Mouse (Mus musculus) kidney, adult 2 months (tissue): Measurements from ENCODE around the gene Slc11a1. TPM values are rescaled to one million over a fixed set of nuclear protein-coding genes. Genes with fewer than 3 reads are reported as not detected.
A peak's percentile ranks its signal among the peaks of the same experiment; 100 is the strongest.

Experiments
- DNase-seq: peaks from one replicate; pipeline ENCODE4 v3.0.0; 2021
- H3K27ac ChIP-seq: fragments of 200-500 bp; 2 replicates; pipeline ENCODE4 v1.5.1; 2012; ENCODE audit warnings: low read depth, low read length, control low read depth, inconsistent platforms; ENCODE audit not compliant: insufficient read depth
- H3K27me3 ChIP-seq: fragments of 200-500 bp; replicated peaks from 2 replicates; pipeline ENCODE4 v1.6.1; 2012; ENCODE audit warnings: mild to moderate bottlenecking, moderate library complexity, low read length, inconsistent platforms; ENCODE audit not compliant: control insufficient read depth, insufficient read depth
- H3K36me3 ChIP-seq: fragments of 200-500 bp; 2 replicates; pipeline ENCODE4 v1.6.1; 2012; ENCODE audit warnings: mild to moderate bottlenecking, moderate library complexity, low read length, inconsistent platforms; ENCODE audit not compliant: control insufficient read depth, insufficient read depth
- H3K4me1 ChIP-seq: fragments of 200-500 bp; 2 replicates; pipeline ENCODE4 v1.6.1; 2011; ENCODE audit warnings: low read length; ENCODE audit not compliant: control insufficient read depth, insufficient read depth
- H3K4me3 ChIP-seq: fragments of 200-500 bp; 2 replicates; pipeline ENCODE4 v1.5.1; 2011; ENCODE audit warnings: mild to moderate bottlenecking, low read depth, low read length, control low read depth; ENCODE audit not compliant: insufficient read depth
- CTCF ChIP-seq: fragments of 200-500 bp; conservative IDR thresholded peaks from 2 replicates; pipeline ENCODE4 v1.5.1; 2011; ENCODE audit warnings: low read depth, mild to moderate bottlenecking, control low read depth, low read length, moderate library complexity, mixed read lengths; ENCODE audit not compliant: insufficient read depth, insufficient read length
- POLR2A ChIP-seq: fragments of 200-500 bp; IDR thresholded peaks from one replicate; pipeline ENCODE4 v1.6.1; 2011; ENCODE audit warnings: low read depth, low read length, control low read depth
- WGBS: fragments of 180-500 bp; shearing (Covaris S2); methylation state at CpG from one replicate; pipeline ENCODE4 v1.1.7; 2018; 5-methylcytosine and 5-hydroxymethylcytosine counted together
- polyA plus RNA-seq: library from polyadenylated mRNA; depleted of rRNA; stranded (reverse); fragments of >200 nt; gene quantifications from 2 replicates; pipeline ENCODE4 v1.2.3, GENCODE M21; 2012

The Slc11a1 gene
- polyA plus RNA-seq, 1 experiment: 13.4 TPM

- H3K27ac ChIP-seq: no peak overlapping the region
- 79% methylated on average over 7 of the region's 7 CpGs for WGBS
- DNase-seq: no peak
- TF ChIP-seq CTCF: no peak
- H3K4me3 ChIP-seq: no peak overlapping the region
- H3K27me3 ChIP-seq: no peaks in the 10 kb centered on the region
- no peaks in the 10 kb centered on the region for H3K36me3 ChIP-seq
- H3K4me1 ChIP-seq: peaks cover 28% of the 10 kb centered on the region
Measured at GRCm38 (mm10) chr1:74341898-74342297, 33.1 kb upstream of the Slc11a1 start.

GRCm38 (mm10) chr1:74342308-74342707 is 32.7 kb upstream of the Slc11a1 start:
- Histone ChIP-seq H3K36me3 (no peaks in the 10 kb centered on the region), H3K27me3 (no peaks in the 10 kb centered on the region), H3K4me1 (peaks cover 28% of the 10 kb centered on the region), H3K27ac (no peak overlapping the region), H3K4me3 (no peak overlapping the region)
- TF ChIP-seq CTCF: no peak
- no peak for TF ChIP-seq POLR2A
- 72% methylated on average over 1 of the region's 1 CpGs for WGBS
- peak; percentile 50 for DNase-seq

DNA sequence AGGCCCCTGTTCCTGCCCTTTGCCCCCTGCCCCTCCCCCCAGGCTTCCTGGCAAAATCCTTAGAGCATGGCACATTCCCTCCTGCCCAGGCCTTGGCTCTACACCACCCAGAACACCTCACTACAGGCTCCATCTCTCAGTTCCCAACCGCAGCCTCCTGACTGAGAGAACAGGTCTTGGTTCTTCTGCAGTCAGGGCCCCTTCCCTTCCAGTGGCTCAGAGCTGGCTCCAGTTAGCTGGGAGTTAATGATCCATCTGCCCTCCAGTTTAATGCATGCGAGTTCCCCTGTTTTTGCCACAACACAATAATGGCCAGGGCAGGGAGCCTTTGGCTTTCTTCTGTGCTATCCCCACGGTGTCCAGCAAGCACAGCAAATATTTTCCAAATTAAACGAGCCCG is 31.8 kb upstream of the Slc11a1 start:
- DNase-seq: peak; percentile 81
- no peaks in the 10 kb centered on the region for H3K36me3 ChIP-seq
- peaks cover 28% of the 10 kb centered on the region for H3K4me1 ChIP-seq
- TF ChIP-seq POLR2A (no peak), CTCF (no peak)
- peak overlapping the region; percentile 79 for H3K27ac ChIP-seq
- H3K27me3 ChIP-seq: no peaks in the 10 kb centered on the region
- WGBS: 28% methylated on average over 5 of the region's 5 CpGs
- no peak overlapping the region for H3K4me3 ChIP-seq

DNA sequence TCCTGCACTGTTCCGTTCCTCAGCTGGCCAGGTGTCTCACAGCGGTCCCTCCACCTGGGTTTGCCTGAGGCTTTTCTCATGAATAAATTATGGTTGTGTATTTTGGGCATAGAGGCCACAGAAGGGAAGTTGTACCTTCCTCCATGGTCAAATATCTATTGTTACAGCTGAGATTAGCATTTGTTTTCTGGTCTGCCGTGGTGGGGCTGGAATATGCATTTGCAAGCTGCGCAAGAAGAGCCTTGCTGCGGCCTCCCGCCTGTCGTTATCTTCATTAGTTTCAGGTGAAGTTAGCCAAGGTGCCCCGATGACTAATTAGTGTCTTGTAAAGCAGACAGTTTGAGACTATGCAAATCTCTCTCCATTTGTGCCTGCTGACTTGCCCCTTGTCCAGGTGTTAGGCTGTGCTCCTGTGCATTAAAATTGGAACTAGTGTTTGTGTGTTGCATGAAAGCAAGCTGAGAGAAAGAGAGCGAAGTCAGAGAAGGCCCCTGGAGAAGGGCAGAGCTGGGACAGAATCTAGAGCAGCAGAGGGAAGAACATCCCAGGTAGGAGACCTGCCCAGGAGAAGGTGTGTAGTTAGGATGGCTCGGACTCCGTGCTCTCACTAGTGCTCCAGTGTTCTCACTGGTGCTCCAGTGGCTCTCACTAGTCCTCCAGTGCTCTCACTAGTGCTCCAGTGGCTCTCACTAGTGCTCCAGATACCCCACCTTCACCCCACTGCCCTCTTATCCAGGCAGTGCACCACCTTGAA is 30.7 kb upstream of the Slc11a1 start:
- no peaks in the 10 kb centered on the region for H3K36me3 ChIP-seq
- TF ChIP-seq CTCF (no peak), POLR2A (no peak)
- WGBS: 71% methylated on average over 11 of the region's 11 CpGs
- no peaks in the 10 kb centered on the region for H3K27me3 ChIP-seq
- H3K27ac ChIP-seq: peak overlapping the region; percentile 79; the same call in 1 of the 2 replicates
- H3K4me3 ChIP-seq: no peak overlapping the region
- H3K4me1 ChIP-seq: peaks cover 28% of the 10 kb centered on the region
- DNase-seq: no peak

DNA sequence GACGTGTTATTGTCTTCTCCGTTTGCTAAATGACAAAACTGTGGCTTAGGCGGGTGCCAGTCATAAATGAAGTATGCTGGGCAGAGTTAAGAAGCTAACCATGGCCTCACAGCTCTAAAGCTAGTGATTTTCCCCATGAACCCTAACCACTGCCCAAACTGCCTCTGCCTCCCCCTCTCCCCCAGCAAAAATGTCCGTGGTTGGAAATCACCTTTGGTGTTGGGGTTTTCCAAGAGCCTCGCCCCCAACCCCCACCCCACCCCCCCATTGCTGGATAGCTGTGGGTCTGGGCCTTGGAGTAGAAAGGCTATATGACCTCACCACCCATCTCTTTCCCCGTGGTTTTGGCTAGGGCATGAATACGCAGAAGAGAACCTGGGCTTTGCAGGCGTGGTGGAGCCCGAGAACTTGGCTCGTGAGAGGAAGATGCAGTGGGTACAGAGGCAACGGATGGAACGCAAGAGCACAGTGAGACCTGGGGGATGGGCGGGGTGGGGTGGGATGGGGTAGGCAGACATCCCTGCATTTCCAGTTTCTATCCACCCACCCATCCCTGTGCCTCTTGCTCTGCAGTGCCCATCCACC is 23.7 kb upstream of the Slc11a1 start:
- no peaks in the 10 kb centered on the region for H3K4me1 ChIP-seq
- DNase-seq: no peak
- no peaks in the 10 kb centered on the region for H3K27me3 ChIP-seq
- H3K4me3 ChIP-seq: no peak overlapping the region
- WGBS: 93% methylated on average over 13 of the region's 13 CpGs
- H3K27ac ChIP-seq: no peak overlapping the region
- TF ChIP-seq POLR2A (no peak), CTCF (no peak)
- no peaks in the 10 kb centered on the region for H3K36me3 ChIP-seq

DNA sequence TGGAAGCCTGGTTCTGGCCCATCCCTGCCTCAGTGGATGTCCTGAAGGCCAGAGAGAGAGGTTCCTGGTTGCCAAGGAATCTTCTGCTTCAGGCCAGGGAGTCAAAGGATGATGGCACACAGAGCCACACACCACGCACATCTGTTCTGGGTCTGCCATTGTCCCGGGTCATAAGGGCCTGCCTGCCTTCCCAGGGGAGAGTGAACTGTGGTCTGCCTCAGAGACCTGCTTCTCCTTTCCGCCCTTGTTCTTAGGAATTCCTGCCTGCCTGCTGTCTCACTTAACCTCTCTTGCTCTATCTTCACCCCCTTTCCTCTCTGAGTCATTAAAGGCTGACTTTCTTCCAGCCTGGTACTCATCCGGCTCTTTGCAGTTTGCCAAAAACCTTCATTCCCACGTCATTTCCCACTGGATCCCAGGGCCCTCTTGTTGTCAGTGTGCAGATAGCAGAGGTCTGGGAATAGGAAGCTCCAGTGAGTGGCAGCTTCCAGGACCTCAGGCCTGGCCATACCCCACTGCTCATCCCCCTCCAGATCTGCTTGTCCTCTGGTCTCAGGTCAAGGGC is 22.4 kb upstream of the Slc11a1 start:
- no peak for DNase-seq
- WGBS: 69% methylated on average over 5 of the region's 5 CpGs
- Histone ChIP-seq H3K36me3 (no peaks in the 10 kb centered on the region), H3K4me1 (no peaks in the 10 kb centered on the region), H3K27ac (no peak overlapping the region), H3K27me3 (no peaks in the 10 kb centered on the region), H3K4me3 (no peak overlapping the region)
- TF ChIP-seq CTCF: no peak

DNA sequence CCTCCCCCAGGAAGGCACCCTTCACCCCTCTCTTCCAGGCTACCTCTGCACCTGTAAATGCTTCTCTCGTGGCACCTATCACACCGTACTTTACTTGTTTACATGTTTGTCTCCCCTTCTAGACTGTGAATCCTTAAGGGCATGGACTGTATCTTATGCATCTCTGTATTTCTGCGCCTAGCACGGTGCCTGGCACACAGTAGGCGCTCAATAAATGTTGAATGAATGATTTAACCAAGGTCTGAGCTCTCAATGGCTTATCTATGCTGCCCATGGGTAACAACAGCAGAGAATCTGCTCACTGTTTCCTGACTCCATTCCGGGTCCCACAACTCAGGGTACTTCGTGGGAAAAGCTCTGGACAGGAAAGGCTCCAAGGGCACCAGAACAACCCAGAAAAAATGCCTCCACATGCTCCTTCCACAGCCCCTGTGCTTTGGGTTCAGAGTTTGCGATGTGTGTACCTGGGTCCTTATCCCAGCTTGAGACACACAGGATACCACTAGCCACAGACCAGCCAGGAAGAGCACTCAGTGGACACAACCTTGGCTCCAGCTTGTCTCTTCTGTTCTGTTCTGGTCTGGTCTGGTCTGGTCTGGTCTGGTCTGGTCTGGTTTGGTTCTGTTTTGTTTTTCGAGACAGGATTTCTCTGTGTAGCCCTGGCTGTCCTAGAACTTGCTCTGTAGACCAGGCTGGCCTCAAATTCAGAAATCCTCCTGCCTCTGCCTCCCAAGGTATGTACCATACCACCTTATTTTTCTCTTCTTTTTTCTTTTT is 21.4 kb upstream of the Slc11a1 start:
- H3K4me1 ChIP-seq: no peaks in the 10 kb centered on the region
- H3K27me3 ChIP-seq: no peaks in the 10 kb centered on the region
- no peak for DNase-seq
- H3K4me3 ChIP-seq: no peak overlapping the region
- H3K27ac ChIP-seq: no peak overlapping the region
- no peaks in the 10 kb centered on the region for H3K36me3 ChIP-seq
- 88% methylated on average over 9 of the region's 9 CpGs for WGBS
- no peak for TF ChIP-seq CTCF
- TF ChIP-seq POLR2A: no peak
